Mouse (Mus musculus): ENCODE results near the gene Cdh4.

GRCm38 (mm10) chr2:179687243-179687681 lies 245.0 kb downstream of the Cdh4 start:
- TF ChIP-seq FLI1 (IDR thresholded peaks at IDR 0.05; ENCODE audit: low read length) (no peak), GATA1 (IDR thresholded peaks at IDR 0.05; ENCODE audit: borderline replicate concordance, low read length) (no peak)
